Mouse (Mus musculus) layer of hippocampus, adult 11-12 months (tissue): ENCODE measurements around the gene Mier2.

Experiments used
- DNase-seq: peaks from one replicate; pipeline ENCODE4 v3.0.0; 2022; ENCODE audit warnings: low spot score

Mier2 gene

GRCm38 (mm10) chr10:79554330-79555237, at the start of gene Mier2:
TSS of gene Mier2 (minus strand) at chr10:79555199.
- DNase-seq, result peak; percentile 83

GRCm38 (mm10) chr10:79597936-79598230, 42.9 kb upstream of the Mier2 start:
- no peak for DNase-seq

GRCm38 (mm10) chr10:79597051-79597935, 42.3 kb upstream of the Mier2 start:
- peak; percentile 67 for DNase-seq

GRCm38 (mm10) chr10:79595590-79595929, 40.6 kb upstream of the Mier2 start:
- DNase-seq, result no peak

GRCm38 (mm10) chr10:79594872-79595589, 40.0 kb upstream of the Mier2 start:
- DNase-seq, result peak; percentile 73

GRCm38 (mm10) chr10:79594111-79594510, 39.1 kb upstream of the Mier2 start:
- no peak for DNase-seq

GRCm38 (mm10) chr10:79590702-79591101, 35.7 kb upstream of the Mier2 start:
- DNase-seq, result no peak

GRCm38 (mm10) chr10:79587752-79588126, 32.7 kb upstream of the Mier2 start:
- DNase-seq, result no peak

GRCm38 (mm10) chr10:79587061-79587751, 32.2 kb upstream of the Mier2 start, which contains the start of gene Theg:
TSS of gene Theg (minus strand) at chr10:79587331.
- DNase-seq, result no peak

- no peak for DNase-seq
Measured at GRCm38 (mm10) chr10:79586243-79586642, 31.2 kb upstream of the Mier2 start.

- no peak for DNase-seq
Measured at GRCm38 (mm10) chr10:79585723-79586122, 30.7 kb upstream of the Mier2 start.

GRCm38 (mm10) chr10:79585136-79585535, 30.1 kb upstream of the Mier2 start:
- no peak for DNase-seq

- no peak for DNase-seq
Measured at GRCm38 (mm10) chr10:79584426-79584825, 29.4 kb upstream of the Mier2 start.

GRCm38 (mm10) chr10:79584021-79584420, 29.0 kb upstream of the Mier2 start:
- no peak for DNase-seq

- no peak for DNase-seq
Measured at GRCm38 (mm10) chr10:79581501-79581900, 26.5 kb upstream of the Mier2 start.

- DNase-seq, result peak; percentile 45
Measured at GRCm38 (mm10) chr10:79580811-79581210, 25.8 kb upstream of the Mier2 start.

GRCm38 (mm10) chr10:79580356-79580755, 25.4 kb upstream of the Mier2 start:
- no peak for DNase-seq

- DNase-seq, result no peak
Measured at GRCm38 (mm10) chr10:79579781-79580180, 24.8 kb upstream of the Mier2 start.

- DNase-seq, result no peak
Measured at GRCm38 (mm10) chr10:79578891-79579290, 23.9 kb upstream of the Mier2 start.

- no peak for DNase-seq
Measured at GRCm38 (mm10) chr10:79578276-79578675, 23.3 kb upstream of the Mier2 start.

GRCm38 (mm10) chr10:79577376-79577775, 22.4 kb upstream of the Mier2 start:
- DNase-seq, result no peak

GRCm38 (mm10) chr10:79575754-79576153, 20.8 kb upstream of the Mier2 start:
- no peak for DNase-seq
